Mouse (Mus musculus) G1E (cell line): ENCODE measurements around the gene Blzf1. TPM values are rescaled to one million over a fixed set of nuclear protein-coding genes. Genes with fewer than 3 reads are reported as not detected.

Experiments used
- ATAC-seq: 2 replicates; pipeline ENCODE4 v1.8.0; 2016; ENCODE audit warnings: mild to moderate bottlenecking; ENCODE audit not compliant: insufficient number of reproducible peaks, poor library complexity, low FRiP score, severe bottlenecking; ENCODE audit errors: extremely low read depth
- DNase-seq: peaks from one replicate; pipeline ENCODE4 v3.0.0; 2012; ENCODE audit warnings: low spot score
- H3K27me3 ChIP-seq: 2 replicates; pipeline ENCODE4 v1.6.1; 2012; ENCODE audit warnings: mild to moderate bottlenecking, low read length, inconsistent platforms; ENCODE audit not compliant: insufficient read depth
- H3K36me3 ChIP-seq: replicated peaks from 2 replicates; pipeline ENCODE3; 2012; ENCODE audit warnings: mild to moderate bottlenecking, inconsistent platforms
- H3K4me1 ChIP-seq: 2 replicates; pipeline ENCODE4 v1.6.1; 2012; ENCODE audit warnings: low read depth, low read length, inconsistent platforms, mixed read lengths; ENCODE audit not compliant: insufficient read depth
- H3K4me3 ChIP-seq: 2 replicates; pipeline ENCODE4 v1.5.1; 2012; ENCODE audit warnings: low read depth, mild to moderate bottlenecking, inconsistent platforms, low read length, moderate library complexity, mixed read lengths
- H3K9me3 ChIP-seq: replicated peaks from 2 replicates; pipeline ENCODE4 v1.6.1; 2012; ENCODE audit warnings: inconsistent platforms
- CTCF ChIP-seq: IDR thresholded peaks from 2 replicates; pipeline ENCODE4 v1.5.1; 2012; ENCODE audit warnings: low read depth, low read length, inconsistent platforms, mixed read lengths
- GATA1 ChIP-seq: IDR thresholded peaks from 2 replicates; pipeline ENCODE4 v1.6.1; 2012; ENCODE audit warnings: borderline replicate concordance, low read length, inconsistent platforms, mixed read lengths
- GATA2 ChIP-seq: IDR thresholded peaks from 2 replicates; pipeline ENCODE4 v1.6.1; 2012; ENCODE audit warnings: low read depth, low read length, inconsistent platforms, borderline replicate concordance
- POLR2AphosphoS5 ChIP-seq: IDR thresholded peaks from 2 replicates; pipeline ENCODE4 v1.6.1; 2012; ENCODE audit warnings: low read depth, low read length, inconsistent platforms; ENCODE audit not compliant: insufficient replicate concordance
- TAL1 ChIP-seq: conservative IDR thresholded peaks from 2 replicates; pipeline ENCODE4 v1.6.1; 2012; ENCODE audit warnings: low read depth, low read length, inconsistent platforms, mixed read lengths
- polyA plus RNA-seq: library from polyadenylated mRNA; stranded (reverse); fragments of >175 nt; gene quantifications from 2 replicates; pipeline ENCODE4 v1.2.3, GENCODE M21; 2012
- total RNA-seq, 2 experiments: library from RNA; stranded (forward) in 1 of 2; stranded (reverse) in 1 of 2; fragments of 200-1000 nt in 1 of 2; fragments of >200 nt in 1 of 2; fragmentation: Nextera tagmentation in 1 of 2; gene quantifications; 2 replicates each; pipeline ENCODE4 v1.2.3; 2014 to 2017

Blzf1 gene
- total and polyA plus RNA-seq, 3 experiments: 2.2 to 33.4 (median 25.7) TPM

GRCm38 (mm10) chr1:164247971-164248370, 59.3 kb downstream of the Blzf1 start:
- ATAC-seq (no peak), DNase-seq (no peak)
- peaks cover 37% of the 10 kb centered on the region for H3K4me1 ChIP-seq
- peaks cover 8% of the 10 kb centered on the region for H3K36me3 ChIP-seq
- TF ChIP-seq TAL1 (no peak), GATA2 (no peak), POLR2AphosphoS5 (no peak), CTCF (no peak), GATA1 (no peak)
- H3K27me3 ChIP-seq: no peaks in the 10 kb centered on the region
- H3K4me3 ChIP-seq: peak overlapping the region; percentile 92
- H3K9me3 ChIP-seq: no peaks in the 10 kb centered on the region

- no peak overlapping the region; the same call in 1 of the 2 replicates for H3K4me3 ChIP-seq
- DNase-seq (no peak), ATAC-seq (no peak)
- peaks cover 4% of the 10 kb centered on the region for H3K36me3 ChIP-seq
- TF ChIP-seq GATA1: no peak
- no peak for TF ChIP-seq CTCF
- no peak for TF ChIP-seq TAL1
- no peak for TF ChIP-seq POLR2AphosphoS5
- TF ChIP-seq GATA2: no peak
- H3K4me1 ChIP-seq: peaks cover 32% of the 10 kb centered on the region
- no peaks in the 10 kb centered on the region; the same call in 1 of the 2 replicates for H3K27me3 ChIP-seq
- no peaks in the 10 kb centered on the region for H3K9me3 ChIP-seq
Measured at GRCm38 (mm10) chr1:164247442-164247841, 59.8 kb downstream of the Blzf1 start.

- Histone ChIP-seq H3K4me3 (no peak overlapping the region), H3K4me1 (peaks cover 7% of the 10 kb centered on the region), H3K9me3 (no peaks in the 10 kb centered on the region), H3K36me3 (no peaks in the 10 kb centered on the region), H3K27me3 (peaks cover 10% of the 10 kb centered on the region)
- TF ChIP-seq CTCF: no peak
- no peak for TF ChIP-seq GATA2
- no peak for TF ChIP-seq TAL1
- no peak for TF ChIP-seq GATA1
- TF ChIP-seq POLR2AphosphoS5: no peak
- DNase-seq (no peak), ATAC-seq (no peak)
Measured at GRCm38 (mm10) chr1:164242809-164243208, 64.5 kb downstream of the Blzf1 start.

- Histone ChIP-seq H3K27me3 (peaks cover 12% of the 10 kb centered on the region), H3K4me3 (no peak overlapping the region), H3K36me3 (no peaks in the 10 kb centered on the region), H3K9me3 (no peaks in the 10 kb centered on the region), H3K4me1 (no peaks in the 10 kb centered on the region)
- TF ChIP-seq CTCF: no peak
- TF ChIP-seq GATA2: no peak
- TF ChIP-seq GATA1: no peak
- no peak for TF ChIP-seq TAL1
- TF ChIP-seq POLR2AphosphoS5: no peak
- ATAC-seq (no peak), DNase-seq (no peak)
Measured at GRCm38 (mm10) chr1:164241494-164241893, 65.8 kb downstream of the Blzf1 start.

Other genes with a start within 250 kb of the Blzf1 start
- not detected in 2 replicates for gene Sell, start 245.5 kb downstream of the Blzf1 start, total RNA-seq (2014; fragmentation: Nextera tagmentation)
- gene Sell, start 245.5 kb downstream of the Blzf1 start, total RNA-seq (2017): 0.06 and 0.38 TPM in 2 replicates
- gene Sell, start 245.5 kb downstream of the Blzf1 start, polyA plus RNA-seq: not detected in 2 replicates
- not detected in 2 replicates for gene Selp, start 192.2 kb downstream of the Blzf1 start, total RNA-seq (2014; fragmentation: Nextera tagmentation)
- 0.22 and 0.70 TPM in 2 replicates for gene Selp, start 192.2 kb downstream of the Blzf1 start, total RNA-seq (2017)
- gene Selp, start 192.2 kb downstream of the Blzf1 start, polyA plus RNA-seq: not detected in 2 replicates
- not detected in 2 replicates for gene F5, start 155.7 kb downstream of the Blzf1 start, total RNA-seq (2014; fragmentation: Nextera tagmentation)
- under 0.01 and 0.05 TPM in 2 replicates for gene F5, start 155.7 kb downstream of the Blzf1 start, total RNA-seq (2017)
- 0.01 TPM in 2 replicates for gene F5, start 155.7 kb downstream of the Blzf1 start, polyA plus RNA-seq
- gene Slc19a2, start 58.4 kb downstream of the Blzf1 start, total RNA-seq (2014; fragmentation: Nextera tagmentation): 33.7 and 37.8 TPM in 2 replicates
- gene Slc19a2, start 58.4 kb downstream of the Blzf1 start, total RNA-seq (2017): 10.2 and 13.2 TPM in 2 replicates
- gene Slc19a2, start 58.4 kb downstream of the Blzf1 start, polyA plus RNA-seq: 22.4 and 26.8 TPM in 2 replicates
- 17.4 and 17.6 TPM in 2 replicates for gene Ccdc181, start 31.9 kb downstream of the Blzf1 start, total RNA-seq (2014; fragmentation: Nextera tagmentation)
- gene Ccdc181, start 31.9 kb downstream of the Blzf1 start, total RNA-seq (2017): 18.2 and 24.9 TPM in 2 replicates
- gene Ccdc181, start 31.9 kb downstream of the Blzf1 start, polyA plus RNA-seq: 1.9 and 2.9 TPM in 2 replicates
- 20.4 and 42.2 TPM in 2 replicates for gene Nme7, start 3.4 kb downstream of the Blzf1 start, total RNA-seq (2014; fragmentation: Nextera tagmentation)
- 66.3 and 80.5 TPM in 2 replicates for gene Nme7, start 3.4 kb downstream of the Blzf1 start, total RNA-seq (2017)
- 2.1 and 2.5 TPM in 2 replicates for gene Nme7, start 3.4 kb downstream of the Blzf1 start, polyA plus RNA-seq
- not detected in 2 replicates for gene Atp1b1, start 150.9 kb upstream of the Blzf1 start, total RNA-seq (2014; fragmentation: Nextera tagmentation)
- 0.06 and 0.76 TPM in 2 replicates for gene Atp1b1, start 150.9 kb upstream of the Blzf1 start, total RNA-seq (2017)
- not detected in 2 replicates for gene Atp1b1, start 150.9 kb upstream of the Blzf1 start, polyA plus RNA-seq